Mouse (Mus musculus) heart, embryonic 15.5 days (tissue): ENCODE data around the gene Rab3il1. TPM values are rescaled to one million over a fixed set of nuclear protein-coding genes. Genes with fewer than 3 reads are reported as not detected.

Experiments used
- polyA plus RNA-seq: library from polyadenylated mRNA; unstranded; fragments of >200 nt; fragmentation: Nextera tagmentation; extraction: Ambion mirVana; gene quantifications from 2 replicates; pipeline ENCODE4 v1.2.1, GENCODE M21; 2015

Rab3il1 gene
- polyA plus RNA-seq, 1 experiment from 2014 or later, result 21.8 TPM

Other genes with a start within 250 kb of the Rab3il1 start
- not detected in 2 replicates for gene Scgb2a2, start 154.1 kb upstream of the Rab3il1 start, polyA plus RNA-seq
- gene Incenp, start 102.1 kb upstream of the Rab3il1 start, polyA plus RNA-seq, result 56.9 and 72.6 TPM in 2 replicates
- gene Fth1, start 21.1 kb upstream of the Rab3il1 start, polyA plus RNA-seq, result 1,879 and 1,985 TPM in 2 replicates
- gene Best1, start within 50 bp of the Rab3il1 start, polyA plus RNA-seq, result 0.19 and 0.25 TPM in 2 replicates
- 39.4 and 43.9 TPM in 2 replicates for gene Fads3, start 39.9 kb downstream of the Rab3il1 start, polyA plus RNA-seq
- gene Fads2, start 100.1 kb downstream of the Rab3il1 start, polyA plus RNA-seq, result 29.3 and 48.4 TPM in 2 replicates
- 39.4 and 52.1 TPM in 2 replicates for gene Fads1, start 181.2 kb downstream of the Rab3il1 start, polyA plus RNA-seq
- 351 and 380 TPM in 2 replicates for gene Tmem258, start 202.3 kb downstream of the Rab3il1 start, polyA plus RNA-seq
- 39.9 and 53.3 TPM in 2 replicates for gene Fen1, start 202.5 kb downstream of the Rab3il1 start, polyA plus RNA-seq
- gene Myrf, start 239.1 kb downstream of the Rab3il1 start, polyA plus RNA-seq, result 4.8 and 7.8 TPM in 2 replicates